Mouse (Mus musculus) E14TG2a.4 (cell line): ENCODE measurements around the gene Syt7.
A peak's percentile ranks its signal among the peaks of the same experiment; 100 is the strongest.

Experiments
- H3K27me3 ChIP-seq: 2 replicates; pipeline ENCODE4 v1.6.1; 2014; ENCODE audit warnings: low read length, control low read depth; ENCODE audit not compliant: insufficient read depth
- H3K36me3 ChIP-seq: 2 replicates; pipeline ENCODE4 v1.6.1; 2014; ENCODE audit warnings: low read length, control low read depth; ENCODE audit not compliant: insufficient read depth
- H3K4me1 ChIP-seq: replicated peaks from 2 replicates; pipeline ENCODE4 v1.6.1; 2014; ENCODE audit warnings: low read depth, low read length, control low read depth
- H3K4me3 ChIP-seq: replicated peaks from 2 replicates; pipeline ENCODE4 v1.5.1; 2014; ENCODE audit warnings: mild to moderate bottlenecking, low read length
- H3K9me3 ChIP-seq: 2 replicates; pipeline ENCODE4 v1.6.1; 2014; ENCODE audit warnings: low read length, control low read depth
- CTCF ChIP-seq: conservative IDR thresholded peaks from 2 replicates; pipeline ENCODE4 v1.5.1; 2014; ENCODE audit warnings: low read length
- NANOG ChIP-seq: IDR thresholded peaks from 2 replicates; pipeline ENCODE4 v1.6.1; 2014; ENCODE audit warnings: borderline replicate concordance, low read length, mixed read lengths
- POU5F1 ChIP-seq: IDR thresholded peaks from 2 replicates; pipeline ENCODE4 v1.6.1; 2014; ENCODE audit warnings: low read length, borderline replicate concordance

The Syt7 gene

DNA sequence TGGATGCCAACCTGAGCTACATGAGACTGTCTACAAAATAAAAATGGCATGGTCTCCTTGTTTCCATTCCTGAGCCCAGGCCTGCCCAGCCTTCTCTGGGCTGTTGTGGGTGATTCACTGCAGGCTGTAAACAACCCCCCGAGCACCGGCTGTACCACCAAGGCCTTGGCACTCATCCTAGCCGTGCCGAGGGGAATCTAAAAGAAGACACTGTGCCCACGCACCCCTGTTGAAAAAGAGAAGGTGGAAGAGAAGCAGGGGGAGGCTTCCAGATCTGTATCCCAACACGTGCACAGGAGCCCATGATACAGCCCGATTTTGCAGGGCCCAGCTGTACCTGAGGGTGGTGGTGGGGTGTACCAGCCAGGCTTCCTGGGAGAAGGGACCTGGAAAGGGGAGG is 21.1 kb upstream of the Syt7 start:
- Histone ChIP-seq H3K9me3 (no peaks in the 10 kb centered on the region), H3K4me3 (no peak overlapping the region), H3K4me1 (peaks cover 23% of the 10 kb centered on the region), H3K36me3 (no peaks in the 10 kb centered on the region), H3K27me3 (peaks cover 58% of the 10 kb centered on the region)
- TF ChIP-seq CTCF: no peak
- no peak for TF ChIP-seq POU5F1
- TF ChIP-seq NANOG: no peak

DNA sequence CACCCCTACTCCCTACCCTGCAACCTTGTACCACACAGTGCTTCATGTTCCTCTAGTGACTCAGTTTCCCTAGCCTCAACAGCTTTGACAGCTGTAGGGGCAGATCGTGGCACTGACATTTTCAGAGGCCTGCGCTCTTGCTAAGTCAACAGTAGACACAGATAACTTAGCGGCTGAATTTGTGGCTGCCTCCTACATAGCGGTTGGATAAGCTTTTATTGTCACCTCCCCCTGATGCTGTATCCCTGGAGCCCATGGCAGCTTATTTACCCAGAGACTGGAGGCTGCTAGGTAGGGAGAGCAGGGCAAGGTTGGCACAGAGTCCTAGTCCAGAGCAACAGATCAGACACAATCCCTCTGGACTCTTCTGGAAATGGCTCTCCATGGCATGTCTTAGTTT is 19.0 kb upstream of the Syt7 start:
- Histone ChIP-seq H3K9me3 (no peaks in the 10 kb centered on the region), H3K4me1 (peaks cover 32% of the 10 kb centered on the region), H3K4me3 (no peak overlapping the region), H3K36me3 (no peaks in the 10 kb centered on the region), H3K27me3 (peaks cover 45% of the 10 kb centered on the region)
- TF ChIP-seq CTCF (no peak), POU5F1 (no peak), NANOG (no peak)

DNA sequence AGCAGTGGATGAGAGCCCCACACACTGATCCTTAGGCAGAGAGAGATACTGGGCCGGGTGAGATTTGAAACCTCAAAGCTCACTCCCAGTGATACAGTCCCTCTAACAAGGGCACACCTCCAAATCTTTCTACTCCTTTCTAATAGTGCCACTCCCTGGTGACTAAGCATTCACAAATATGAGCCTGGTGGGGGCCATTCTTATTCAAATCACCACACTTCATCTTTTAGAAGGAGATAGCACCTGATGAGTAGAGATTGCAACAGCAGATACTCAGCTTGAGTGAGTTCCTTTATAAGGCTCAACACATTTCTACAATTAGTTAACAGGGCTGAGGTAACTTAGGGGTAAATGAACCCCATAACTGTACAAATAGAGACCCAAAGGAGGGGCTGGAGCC is 15.7 kb upstream of the Syt7 start:
- Histone ChIP-seq H3K4me3 (no peak overlapping the region), H3K4me1 (peaks cover 51% of the 10 kb centered on the region), H3K27me3 (peaks cover 56% of the 10 kb centered on the region), H3K36me3 (no peaks in the 10 kb centered on the region), H3K9me3 (no peaks in the 10 kb centered on the region)
- TF ChIP-seq NANOG (peak; percentile 77), CTCF (no peak), POU5F1 (no peak)

DNA sequence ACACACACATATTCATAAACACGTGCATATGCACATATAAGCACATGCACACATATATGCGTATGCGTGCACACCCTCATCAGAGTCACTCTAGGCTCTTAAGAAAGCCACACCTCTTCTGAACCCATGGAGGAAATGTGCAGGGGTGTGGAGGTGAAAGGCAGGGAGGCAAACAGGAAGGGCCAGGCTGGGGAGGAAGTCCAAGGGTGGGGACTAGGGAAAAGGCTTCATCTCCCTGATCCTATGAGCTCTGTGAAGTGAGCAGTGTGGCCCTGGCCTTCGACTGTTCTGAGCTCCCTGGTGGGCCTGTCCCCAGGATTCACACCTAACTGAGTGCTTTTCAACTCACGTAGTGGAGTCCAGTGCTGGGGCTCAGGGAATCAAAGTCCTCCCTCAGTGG is 13.6 kb upstream of the Syt7 start:
- H3K4me1 ChIP-seq: peaks cover 68% of the 10 kb centered on the region
- H3K27me3 ChIP-seq: peaks cover 53% of the 10 kb centered on the region
- no peaks in the 10 kb centered on the region for H3K36me3 ChIP-seq
- peaks cover 5% of the 10 kb centered on the region for H3K9me3 ChIP-seq
- no peak overlapping the region for H3K4me3 ChIP-seq
- TF ChIP-seq POU5F1 (no peak), CTCF (no peak), NANOG (no peak)

DNA sequence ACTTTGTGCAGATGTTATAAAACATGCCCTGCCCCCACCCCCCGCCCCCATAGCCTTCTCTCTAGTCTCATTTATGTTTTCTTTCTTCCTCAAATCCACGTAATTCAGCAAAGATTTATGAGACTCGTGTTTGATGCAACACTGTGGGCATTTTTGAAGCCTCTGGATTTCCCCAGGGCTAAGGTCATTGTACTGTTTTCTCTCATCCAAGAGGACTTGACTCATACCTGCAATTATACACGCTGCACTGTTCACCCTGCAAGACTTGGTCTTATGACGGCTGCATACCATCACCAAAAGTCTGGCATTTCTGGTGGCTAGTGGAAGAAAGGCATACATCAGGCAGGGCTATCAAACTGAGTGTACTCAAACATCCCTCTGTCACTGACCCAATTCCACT is 8.9 kb upstream of the Syt7 start:
- H3K4me3 ChIP-seq: no peak overlapping the region
- H3K9me3 ChIP-seq: peaks cover 5% of the 10 kb centered on the region
- H3K36me3 ChIP-seq: no peaks in the 10 kb centered on the region
- peaks cover 61% of the 10 kb centered on the region for H3K4me1 ChIP-seq
- H3K27me3 ChIP-seq: peaks cover 87% of the 10 kb centered on the region
- TF ChIP-seq CTCF (no peak), NANOG (no peak), POU5F1 (no peak)

DNA sequence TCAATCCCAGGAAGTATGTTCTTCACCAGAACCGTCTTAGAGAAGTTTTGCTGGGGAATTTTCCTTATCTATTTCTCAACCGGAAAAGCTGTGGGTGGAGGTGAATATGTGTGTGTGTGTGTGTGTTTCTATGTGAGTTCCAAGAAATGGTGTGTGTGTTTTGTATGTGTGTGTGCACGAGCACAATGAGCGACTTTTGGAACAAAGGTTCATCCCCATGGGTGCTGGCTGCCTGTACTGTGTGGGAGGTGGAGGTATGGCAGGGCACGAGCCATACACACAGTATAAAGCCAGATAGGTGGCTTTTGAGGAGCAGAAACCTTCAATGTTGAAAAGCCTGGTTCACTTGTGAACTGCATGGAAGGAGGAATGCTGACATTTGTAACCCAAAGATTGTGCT is 1.2 kb upstream of the Syt7 start:
- TF ChIP-seq POU5F1 (no peak), NANOG (no peak), CTCF (no peak)
- H3K4me3 ChIP-seq: no peak overlapping the region
- peaks cover 22% of the 10 kb centered on the region for H3K4me1 ChIP-seq
- H3K9me3 ChIP-seq: no peaks in the 10 kb centered on the region
- peaks cover 89% of the 10 kb centered on the region for H3K27me3 ChIP-seq
- no peaks in the 10 kb centered on the region for H3K36me3 ChIP-seq

DNA sequence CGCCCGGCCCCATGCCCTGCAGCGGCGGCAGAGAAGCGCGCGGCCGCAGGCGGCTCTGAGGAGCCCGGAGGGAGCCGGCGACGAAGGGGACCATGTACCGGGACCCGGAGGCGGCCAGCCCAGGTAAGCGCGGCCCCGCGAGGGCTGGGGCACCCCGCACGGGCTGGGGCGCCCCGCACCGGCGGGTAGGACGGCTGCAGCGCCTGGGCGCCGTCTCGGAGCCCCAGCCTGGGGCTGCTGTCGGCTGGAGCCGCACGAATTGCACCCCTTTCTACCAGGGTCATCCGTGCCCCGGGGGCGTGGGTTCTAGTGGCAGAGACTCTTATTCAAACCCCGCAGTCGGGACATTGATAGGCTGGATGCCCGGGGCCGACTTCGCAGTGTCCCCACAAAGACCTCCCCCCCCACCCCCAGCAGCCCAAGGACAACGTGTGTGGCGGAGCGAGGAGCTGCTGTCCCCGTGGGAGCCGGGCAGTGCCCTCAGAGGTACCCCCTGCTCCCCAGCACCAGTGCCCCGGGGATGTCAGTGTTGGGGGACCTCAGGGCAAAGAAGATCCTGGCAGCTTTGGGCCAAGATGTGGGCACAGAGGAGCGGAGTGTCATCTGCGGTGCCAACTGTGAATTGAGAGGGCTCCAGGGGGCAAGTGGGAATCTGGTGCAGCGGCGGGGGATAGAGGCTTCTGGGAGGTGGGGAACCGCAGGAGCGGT is 655 bp downstream of the Syt7 start:
- H3K9me3 ChIP-seq: no peaks in the 10 kb centered on the region
- H3K36me3 ChIP-seq: no peaks in the 10 kb centered on the region
- peaks cover 81% of the 10 kb centered on the region for H3K27me3 ChIP-seq
- peaks cover 36% of the 10 kb centered on the region for H3K4me1 ChIP-seq
- TF ChIP-seq NANOG: no peak
- TF ChIP-seq CTCF: no peak
- no peak for TF ChIP-seq POU5F1
- peak overlapping the region; percentile 85 for H3K4me3 ChIP-seq

DNA sequence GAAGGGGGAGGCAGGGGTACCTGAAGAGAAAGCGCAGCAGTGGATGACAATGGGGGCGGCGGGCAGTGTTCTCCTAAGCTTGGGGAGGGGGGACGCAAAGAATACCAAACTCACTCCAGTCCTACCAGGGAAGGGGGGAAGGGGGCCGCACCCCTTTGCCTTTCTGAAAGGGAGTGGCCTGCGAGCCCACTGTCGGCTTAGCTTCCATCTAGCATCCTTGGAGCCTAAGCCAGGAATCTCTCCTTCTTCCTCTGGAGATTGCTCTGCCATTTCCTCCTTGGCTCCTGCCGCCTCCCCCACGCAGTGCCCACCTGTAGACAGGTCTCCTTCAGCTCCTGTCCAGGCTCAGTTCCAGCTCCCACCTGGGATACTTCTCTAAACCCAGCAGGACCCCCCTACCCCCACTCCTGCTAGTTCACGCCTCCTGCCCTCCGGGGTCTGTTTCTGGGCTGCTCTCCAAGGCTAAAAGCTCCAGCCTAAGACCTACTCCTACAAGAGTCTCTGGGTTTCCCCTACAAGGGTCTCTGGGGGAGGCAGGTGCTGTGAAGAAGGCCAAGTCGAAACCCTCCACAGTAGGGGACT is 1.3 kb downstream of the Syt7 start:
- TF ChIP-seq CTCF: no peak
- no peak for TF ChIP-seq POU5F1
- TF ChIP-seq NANOG: no peak
- no peaks in the 10 kb centered on the region for H3K9me3 ChIP-seq
- peaks cover 74% of the 10 kb centered on the region for H3K27me3 ChIP-seq
- H3K36me3 ChIP-seq: no peaks in the 10 kb centered on the region
- H3K4me3 ChIP-seq: peak overlapping the region; percentile 85
- H3K4me1 ChIP-seq: peaks cover 41% of the 10 kb centered on the region

DNA sequence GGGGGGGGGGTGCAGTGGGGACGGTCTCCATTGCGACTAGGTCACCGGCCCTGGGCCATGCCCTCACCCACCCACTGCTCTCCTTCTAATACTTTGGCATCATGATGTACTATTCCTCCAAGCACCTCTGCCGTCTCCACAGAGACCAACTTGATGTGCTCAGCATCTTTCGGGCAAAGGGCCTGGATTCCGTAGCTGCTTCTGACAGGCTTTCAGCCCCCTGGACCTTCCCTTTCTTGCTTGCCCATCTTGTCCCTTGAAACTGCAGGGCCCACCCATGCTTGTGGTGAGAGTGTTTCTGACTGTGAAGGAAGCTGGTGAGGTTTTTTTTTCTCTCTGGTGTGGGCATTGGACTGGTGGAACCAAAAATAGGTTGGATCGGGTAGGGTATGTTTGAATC is 2.1 kb downstream of the Syt7 start:
- Histone ChIP-seq H3K4me3 (no peak overlapping the region), H3K36me3 (no peaks in the 10 kb centered on the region)

More for the DNA sequence above, 2.1 kb downstream of the Syt7 start:
- H3K4me1 ChIP-seq: peaks cover 41% of the 10 kb centered on the region
- TF ChIP-seq POU5F1 (no peak), CTCF (no peak), NANOG (no peak)
- peaks cover 66% of the 10 kb centered on the region for H3K27me3 ChIP-seq
- no peaks in the 10 kb centered on the region for H3K9me3 ChIP-seq
